Mouse (Mus musculus) liver, embryonic 16.5 days (tissue): ENCODE data around the gene Lin7a. TPM values are rescaled to one million over a fixed set of nuclear protein-coding genes. Genes with fewer than 3 reads are reported as not detected.

ENCODE experiments used
- ATAC-seq: fragments of 200-750 bp; cut with Nextera tagmentation; 2 replicates; pipeline ENCODE4 v1.8.0; 2017; ENCODE audit warnings: low read depth, mild to moderate bottlenecking, moderate number of reproducible peaks, moderate library complexity
- H3K27ac ChIP-seq: fragments of 300-500 bp; sonication (generic); 2 replicates; pipeline ENCODE4 v1.5.1; 2014; ENCODE audit warnings: mild to moderate bottlenecking, low read length
- H3K27me3 ChIP-seq: fragments of 300-500 bp; sonication (generic); 2 replicates; pipeline ENCODE4 v1.6.1; 2014; ENCODE audit warnings: low read depth, low read length, mixed read lengths; ENCODE audit not compliant: control insufficient read depth, insufficient read depth
- H3K36me3 ChIP-seq: fragments of 300-500 bp; sonication (generic); 2 replicates; pipeline ENCODE4 v1.6.1; 2014; ENCODE audit warnings: mild to moderate bottlenecking; ENCODE audit not compliant: control insufficient read depth, insufficient read depth
- H3K4me1 ChIP-seq: fragments of 300-500 bp; sonication (generic); 2 replicates; pipeline ENCODE4 v1.6.1; 2014; ENCODE audit warnings: low read depth, low read length, mixed read lengths; ENCODE audit not compliant: control insufficient read depth
- H3K4me2 ChIP-seq: fragments of 300-500 bp; sonication (generic); 2 replicates; pipeline ENCODE4 v1.6.1; 2014; ENCODE audit warnings: low read depth, low read length, mixed read lengths
- H3K4me3 ChIP-seq: fragments of 300-500 bp; sonication (generic); 2 replicates; pipeline ENCODE4 v1.5.1; 2014; ENCODE audit warnings: low read depth, mild to moderate bottlenecking, low read length
- H3K9ac ChIP-seq: fragments of 300-500 bp; sonication (generic); 2 replicates; pipeline ENCODE4 v1.6.1; 2014; ENCODE audit warnings: low read depth, low read length
- H3K9me3 ChIP-seq: fragments of 300-500 bp; sonication (generic); replicated peaks from 2 replicates; pipeline ENCODE4 v1.6.1; 2016; ENCODE audit warnings: low read length; ENCODE audit not compliant: control insufficient read depth
- WGBS: fragments of 180-500 bp; shearing (Covaris S2); extraction: QIAGEN DNeasy Blood & Tissue Kit; methylation state at CpG from one replicate; pipeline ENCODE4 v1.1.7; 2014; ENCODE audit not compliant: insufficient replicate concordance; 5-methylcytosine and 5-hydroxymethylcytosine counted together
- polyA plus RNA-seq: library from polyadenylated mRNA; unstranded; fragments of >200 nt; fragmentation: Nextera tagmentation; extraction: Ambion mirVana; gene quantifications from 2 replicates; pipeline ENCODE4 v1.2.1, GENCODE M21; 2015

Gene Lin7a
- polyA plus RNA-seq, 1 experiment from 2014 or later, result 1.3 TPM

- WGBS, result 47% methylated on average over 2 of the region's 2 CpGs
- no peak overlapping the region for H3K9ac ChIP-seq
- no peak for ATAC-seq
- H3K27me3 ChIP-seq, result no peaks in the 10 kb centered on the region
- no peaks in the 10 kb centered on the region for H3K36me3 ChIP-seq
- H3K9me3 ChIP-seq, result no peaks in the 10 kb centered on the region
- H3K4me1 ChIP-seq, result no peaks in the 10 kb centered on the region
- no peak overlapping the region for H3K4me3 ChIP-seq
- H3K27ac ChIP-seq, result no peak overlapping the region
- H3K4me2 ChIP-seq, result no peak overlapping the region
Measured at GRCm38 (mm10) chr10:107319648-107320047, 48.2 kb downstream of the Lin7a start.

- no peak for ATAC-seq
- H3K27me3 ChIP-seq, result no peaks in the 10 kb centered on the region
- H3K9ac ChIP-seq, result no peak overlapping the region
- H3K36me3 ChIP-seq, result no peaks in the 10 kb centered on the region
- no peak overlapping the region for H3K4me3 ChIP-seq
- H3K4me2 ChIP-seq, result no peak overlapping the region
- no peaks in the 10 kb centered on the region for H3K9me3 ChIP-seq
- no peak overlapping the region for H3K27ac ChIP-seq
- 72% methylated on average over 7 of the region's 7 CpGs for WGBS
- H3K4me1 ChIP-seq, result no peaks in the 10 kb centered on the region
Measured at GRCm38 (mm10) chr10:107323865-107324264, 52.4 kb downstream of the Lin7a start.

DNA sequence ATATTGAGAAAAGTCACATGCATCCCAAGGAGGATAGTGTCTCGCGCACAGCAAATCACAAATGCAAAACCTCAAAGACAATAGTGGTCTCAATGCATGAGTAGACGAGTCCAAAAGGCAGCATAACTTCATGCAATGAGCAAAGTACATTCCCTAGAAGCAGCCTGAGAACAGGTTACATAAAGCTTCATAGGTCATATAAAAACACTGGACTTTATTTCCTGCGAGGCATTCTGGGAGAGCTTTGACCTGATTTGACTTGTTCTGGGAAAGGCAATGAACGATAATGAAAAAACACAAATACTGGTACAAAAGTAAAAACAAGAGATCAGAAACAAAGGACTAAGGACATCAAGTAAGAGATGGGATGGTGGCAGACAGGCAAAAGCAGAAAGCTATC, 54.1 kb downstream of the Lin7a start:
- Histone ChIP-seq H3K9me3 (no peaks in the 10 kb centered on the region), H3K4me1 (no peaks in the 10 kb centered on the region), H3K4me2 (no peak overlapping the region), H3K27me3 (no peaks in the 10 kb centered on the region), H3K9ac (no peak overlapping the region), H3K4me3 (no peak overlapping the region), H3K27ac (no peak overlapping the region), H3K36me3 (no peaks in the 10 kb centered on the region)
- WGBS, result 64% methylated on average over 5 of the region's 5 CpGs
- no peak for ATAC-seq

DNA sequence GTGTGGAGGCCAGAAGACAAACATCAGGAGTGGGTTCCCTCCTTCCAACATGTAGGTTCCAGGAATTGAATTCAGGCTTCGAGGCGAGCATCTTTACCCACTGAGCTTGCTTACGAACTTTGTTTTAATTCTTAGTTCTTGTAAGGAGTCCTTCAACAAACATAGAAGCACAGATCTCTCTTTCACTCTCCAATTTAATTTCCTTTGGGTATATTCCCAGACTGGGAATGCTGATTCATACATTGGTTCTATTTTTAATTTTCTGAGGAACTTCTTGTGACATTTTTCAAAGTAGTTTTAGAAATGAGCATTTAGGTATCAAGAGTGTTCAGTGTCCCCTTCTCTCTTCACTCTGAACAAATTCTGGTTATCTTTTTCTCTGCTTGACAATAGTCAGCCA, 68.0 kb downstream of the Lin7a start:
- no peaks in the 10 kb centered on the region for H3K4me1 ChIP-seq
- H3K27me3 ChIP-seq, result no peaks in the 10 kb centered on the region
- H3K9ac ChIP-seq, result no peak overlapping the region
- WGBS, result 57% methylated on average over 3 of the region's 3 CpGs
- no peak overlapping the region for H3K4me2 ChIP-seq
- no peaks in the 10 kb centered on the region for H3K36me3 ChIP-seq
- H3K9me3 ChIP-seq, result no peaks in the 10 kb centered on the region
- no peak for ATAC-seq
- no peak overlapping the region for H3K27ac ChIP-seq
- no peak overlapping the region for H3K4me3 ChIP-seq

GRCm38 (mm10) chr10:107341151-107341550, 69.7 kb downstream of the Lin7a start:
- no peaks in the 10 kb centered on the region for H3K4me1 ChIP-seq
- WGBS, result 81% methylated on average over 4 of the region's 4 CpGs
- no peaks in the 10 kb centered on the region for H3K36me3 ChIP-seq
- H3K4me3 ChIP-seq, result no peak overlapping the region
- no peaks in the 10 kb centered on the region for H3K9me3 ChIP-seq
- no peaks in the 10 kb centered on the region for H3K27me3 ChIP-seq
- H3K27ac ChIP-seq, result no peak overlapping the region
- no peak overlapping the region for H3K9ac ChIP-seq
- ATAC-seq, result no peak
- H3K4me2 ChIP-seq, result no peak overlapping the region

DNA sequence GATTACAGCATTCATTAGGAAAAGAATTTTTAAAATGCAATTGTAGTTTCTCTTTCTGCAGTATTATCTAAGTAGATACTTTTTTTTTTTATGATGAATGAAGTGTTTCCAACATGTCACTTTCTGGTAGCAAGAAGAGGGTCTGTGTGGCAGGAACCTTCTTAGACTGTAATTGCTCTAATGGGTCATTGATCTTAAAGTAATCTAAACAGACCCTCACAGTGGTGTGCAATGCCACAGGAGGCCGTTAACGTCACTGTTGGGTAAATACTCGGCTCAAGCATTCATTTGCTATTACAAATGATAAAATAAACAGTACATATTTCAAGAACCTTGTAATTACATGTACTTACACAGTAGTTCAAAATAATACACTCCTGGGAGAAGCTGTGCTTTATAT, 72.7 kb downstream of the Lin7a start:
- Histone ChIP-seq H3K9ac (no peak overlapping the region), H3K27ac (no peak overlapping the region), H3K27me3 (no peaks in the 10 kb centered on the region), H3K36me3 (no peaks in the 10 kb centered on the region), H3K4me2 (no peak overlapping the region), H3K4me1 (no peaks in the 10 kb centered on the region), H3K9me3 (no peaks in the 10 kb centered on the region), H3K4me3 (no peak overlapping the region)
- 41% methylated on average over 3 of the region's 3 CpGs for WGBS
- ATAC-seq, result no peak

- Histone ChIP-seq H3K4me3 (no peak overlapping the region), H3K27me3 (no peaks in the 10 kb centered on the region), H3K4me1 (no peaks in the 10 kb centered on the region), H3K9ac (no peak overlapping the region), H3K36me3 (no peaks in the 10 kb centered on the region), H3K9me3 (no peaks in the 10 kb centered on the region), H3K4me2 (no peak overlapping the region), H3K27ac (no peak overlapping the region)
- no peak for ATAC-seq
- WGBS, result 61% methylated on average over 3 of the region's 3 CpGs
Measured at GRCm38 (mm10) chr10:107347842-107348241, 76.4 kb downstream of the Lin7a start.

GRCm38 (mm10) chr10:107351696-107352485, 80.4 kb downstream of the Lin7a start:
- no peaks in the 10 kb centered on the region for H3K36me3 ChIP-seq
- H3K4me1 ChIP-seq, result no peaks in the 10 kb centered on the region
- H3K9me3 ChIP-seq, result no peaks in the 10 kb centered on the region
- H3K9ac ChIP-seq, result no peak overlapping the region
- WGBS, result 51% methylated on average over 6 of the region's 6 CpGs
- no peak for ATAC-seq
- no peak overlapping the region for H3K27ac ChIP-seq
- H3K27me3 ChIP-seq, result no peaks in the 10 kb centered on the region
- no peak overlapping the region for H3K4me3 ChIP-seq
- no peak overlapping the region for H3K4me2 ChIP-seq

DNA sequence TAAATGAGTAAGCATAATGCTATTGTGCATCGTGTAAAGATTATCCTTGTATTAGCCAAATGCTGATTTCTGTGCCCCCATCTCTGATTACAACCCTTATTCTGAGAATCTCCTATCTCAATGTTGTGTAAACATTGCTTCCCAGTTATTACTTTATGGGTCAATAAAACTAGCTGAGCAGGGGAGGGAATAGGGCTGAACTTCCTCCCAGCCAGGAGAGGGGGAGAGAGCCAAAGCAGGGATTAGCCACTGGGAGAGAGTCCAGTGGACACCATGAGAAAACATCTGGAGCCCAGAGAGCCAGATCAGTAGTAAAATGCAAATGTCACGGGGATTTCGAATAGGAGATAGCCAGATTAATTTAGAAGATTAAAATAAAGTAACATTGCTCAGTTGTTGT, 82.0 kb downstream of the Lin7a start:
- Histone ChIP-seq H3K4me3 (no peak overlapping the region), H3K27ac (no peak overlapping the region), H3K4me2 (no peak overlapping the region), H3K27me3 (no peaks in the 10 kb centered on the region), H3K9ac (no peak overlapping the region), H3K9me3 (no peaks in the 10 kb centered on the region), H3K4me1 (no peaks in the 10 kb centered on the region), H3K36me3 (no peaks in the 10 kb centered on the region)
- WGBS, result 51% methylated on average over 3 of the region's 3 CpGs
- no peak for ATAC-seq
